Mouse (Mus musculus): ENCODE results near the gene Ppm1j. TPM values are rescaled to one million over a fixed set of nuclear protein-coding genes. Genes with fewer than 3 reads are reported as not detected.
"Not testable (repeated sequence)": the region's sequence is repeated elsewhere in the genome, so short reads cannot be mapped to it uniquely, and the experiment has no call there.

Gene Ppm1j
- 3.5 and 5.3 TPM in 2 replicates for polyA plus RNA-seq (2014; fragmentation: Nextera tagmentation; extraction: Ambion mirVana)

GRCm38 (mm10) chr3:104780561-104781420, at the start of gene Ppm1j:
Gene Ppm1j (plus strand): TSS chr3:104781056.
- Histone ChIP-seq H3K27ac (ENCODE audit: low read depth, low read length) (no peak within 1 kb of the TSS), H3K4me2 (replicated peaks; ENCODE audit: low read depth, low read length) (peak within 1 kb of the TSS; percentile 98), H3K27me3 (ENCODE audit: control insufficient read depth, insufficient read depth, low read length) (peaks cover 47% of the 10 kb centered on the region), H3K9me3 (ENCODE audit: control insufficient read depth, low read length) (no peaks in the 10 kb centered on the region), H3K9ac (ENCODE audit: low read depth, low read length) (peak within 1 kb of the TSS; percentile 64), H3K36me3 (ENCODE audit: control insufficient read depth, insufficient read depth, low read length) (no peaks in the 10 kb centered on the region), H3K4me3 (ENCODE audit: low read length) (peak within 1 kb of the TSS; percentile 54), H3K4me1 (ENCODE audit: control insufficient read depth, insufficient read depth, low read length) (peaks cover 10% of the 10 kb centered on the region; the same call in 1 of the 2 replicates)
- ATAC-seq (ENCODE audit: low FRiP score, low TSS enrichment) = peak; percentile 71
- WGBS = under 1% methylated on average over 56 of the region's 56 CpGs

GRCm38 (mm10) chr3:104732907-104733306, 47.9 kb upstream of the Ppm1j start:
- Histone ChIP-seq H3K9ac (ENCODE audit: low read depth, low read length) (no peak overlapping the region), H3K36me3 (ENCODE audit: control insufficient read depth, insufficient read depth, low read length) (no peaks in the 10 kb centered on the region), H3K4me3 (ENCODE audit: low read length) (no peak overlapping the region), H3K27me3 (ENCODE audit: control insufficient read depth, insufficient read depth, low read length) (no peaks in the 10 kb centered on the region), H3K4me1 (ENCODE audit: control insufficient read depth, insufficient read depth, low read length) (no peaks in the 10 kb centered on the region), H3K4me2 (replicated peaks; ENCODE audit: low read depth, low read length) (no peak overlapping the region), H3K27ac (ENCODE audit: low read depth, low read length) (no peak overlapping the region), H3K9me3 (ENCODE audit: control insufficient read depth, low read length) (no peaks in the 10 kb centered on the region)
- peak; percentile 52; the same call in 1 of the 2 replicates for ATAC-seq (ENCODE audit: low FRiP score, low TSS enrichment)
- 27% methylated on average over 3 of the region's 3 CpGs for WGBS

GRCm38 (mm10) chr3:104734654-104735053, 46.2 kb upstream of the Ppm1j start:
- H3K9ac ChIP-seq (ENCODE audit: low read depth, low read length) = no peak overlapping the region
- no peak overlapping the region for H3K4me3 ChIP-seq (ENCODE audit: low read length)
- WGBS = 50% methylated on average over 7 of the region's 7 CpGs
- H3K4me1 ChIP-seq (ENCODE audit: control insufficient read depth, insufficient read depth, low read length) = no peaks in the 10 kb centered on the region
- ATAC-seq (ENCODE audit: low FRiP score, low TSS enrichment) = no peak
- no peak overlapping the region for H3K4me2 ChIP-seq (replicated peaks; ENCODE audit: low read depth, low read length)
- H3K27me3 ChIP-seq (ENCODE audit: control insufficient read depth, insufficient read depth, low read length) = no peaks in the 10 kb centered on the region
- H3K9me3 ChIP-seq (ENCODE audit: control insufficient read depth, low read length) = no peaks in the 10 kb centered on the region
- H3K36me3 ChIP-seq (ENCODE audit: control insufficient read depth, insufficient read depth, low read length) = no peaks in the 10 kb centered on the region
- H3K27ac ChIP-seq (ENCODE audit: low read depth, low read length) = no peak overlapping the region

- Histone ChIP-seq H3K9ac (ENCODE audit: low read depth, low read length) (no peak overlapping the region), H3K4me1 (ENCODE audit: control insufficient read depth, insufficient read depth, low read length) (no peaks in the 10 kb centered on the region), H3K36me3 (ENCODE audit: control insufficient read depth, insufficient read depth, low read length) (no peaks in the 10 kb centered on the region), H3K27ac (ENCODE audit: low read depth, low read length) (no peak overlapping the region), H3K9me3 (ENCODE audit: control insufficient read depth, low read length) (no peaks in the 10 kb centered on the region), H3K4me3 (ENCODE audit: low read length) (no peak overlapping the region), H3K27me3 (ENCODE audit: control insufficient read depth, insufficient read depth, low read length) (no peaks in the 10 kb centered on the region), H3K4me2 (replicated peaks; ENCODE audit: low read depth, low read length) (no peak overlapping the region)
- WGBS = 92% methylated on average over 3 of the region's 3 CpGs
- no peak for ATAC-seq (ENCODE audit: low FRiP score, low TSS enrichment)
Observed at GRCm38 (mm10) chr3:104741954-104742353, 38.9 kb upstream of the Ppm1j start.

- Histone ChIP-seq H3K4me3 (ENCODE audit: low read length) (no peak overlapping the region), H3K4me1 (ENCODE audit: control insufficient read depth, insufficient read depth, low read length) (no peaks in the 10 kb centered on the region), H3K4me2 (replicated peaks; ENCODE audit: low read depth, low read length) (no peak overlapping the region), H3K36me3 (ENCODE audit: control insufficient read depth, insufficient read depth, low read length) (no peaks in the 10 kb centered on the region), H3K27ac (ENCODE audit: low read depth, low read length) (no peak overlapping the region), H3K9me3 (ENCODE audit: control insufficient read depth, low read length) (no peaks in the 10 kb centered on the region), H3K27me3 (ENCODE audit: control insufficient read depth, insufficient read depth, low read length) (no peaks in the 10 kb centered on the region), H3K9ac (ENCODE audit: low read depth, low read length) (no peak overlapping the region)
- WGBS = 52% methylated on average over 1 of the region's 1 CpGs
- no peak for ATAC-seq (ENCODE audit: low FRiP score, low TSS enrichment)
Observed at GRCm38 (mm10) chr3:104743161-104743560, 37.7 kb upstream of the Ppm1j start.

- Histone ChIP-seq H3K4me3 (ENCODE audit: low read length) (no peak overlapping the region), H3K4me1 (ENCODE audit: control insufficient read depth, insufficient read depth, low read length) (no peaks in the 10 kb centered on the region), H3K27ac (ENCODE audit: low read depth, low read length) (no peak overlapping the region), H3K36me3 (ENCODE audit: control insufficient read depth, insufficient read depth, low read length) (no peaks in the 10 kb centered on the region), H3K4me2 (replicated peaks; ENCODE audit: low read depth, low read length) (no peak overlapping the region), H3K9me3 (ENCODE audit: control insufficient read depth, low read length) (no peaks in the 10 kb centered on the region), H3K27me3 (ENCODE audit: control insufficient read depth, insufficient read depth, low read length) (no peaks in the 10 kb centered on the region), H3K9ac (ENCODE audit: low read depth, low read length) (no peak overlapping the region)
- no peak for ATAC-seq (ENCODE audit: low FRiP score, low TSS enrichment)
- 78% methylated on average over 1 of the region's 1 CpGs for WGBS
Observed at GRCm38 (mm10) chr3:104743864-104744263, 37.0 kb upstream of the Ppm1j start.

- H3K27ac ChIP-seq (ENCODE audit: low read depth, low read length); H3K9ac ChIP-seq (ENCODE audit: low read depth, low read length); H3K27me3 ChIP-seq (ENCODE audit: control insufficient read depth, insufficient read depth, low read length); H3K36me3 ChIP-seq (ENCODE audit: control insufficient read depth, insufficient read depth, low read length); ATAC-seq (ENCODE audit: low FRiP score, low TSS enrichment); H3K9me3 ChIP-seq (ENCODE audit: control insufficient read depth, low read length); H3K4me3 ChIP-seq (ENCODE audit: low read length); H3K4me1 ChIP-seq (ENCODE audit: control insufficient read depth, insufficient read depth, low read length): not testable (repeated sequence)
- peak overlapping the region; percentile 15; the same call in 1 of the 2 replicates for H3K4me2 ChIP-seq (replicated peaks; ENCODE audit: low read depth, low read length)
- 23% methylated on average over 21 of the region's 25 CpGs for WGBS
Observed at GRCm38 (mm10) chr3:104752845-104753244, 28.0 kb upstream of the Ppm1j start.

GRCm38 (mm10) chr3:104758406-104758805, 22.4 kb upstream of the Ppm1j start:
- 2% methylated on average over 27 of the region's 27 CpGs for WGBS
- peak overlapping the region; percentile 40 for H3K4me3 ChIP-seq (ENCODE audit: low read length)
- H3K36me3 ChIP-seq (ENCODE audit: control insufficient read depth, insufficient read depth, low read length) = no peaks in the 10 kb centered on the region
- H3K9me3 ChIP-seq (ENCODE audit: control insufficient read depth, low read length) = no peaks in the 10 kb centered on the region
- H3K27ac ChIP-seq (ENCODE audit: low read depth, low read length) = no peak overlapping the region
- peak overlapping the region; percentile 56; the same call in 1 of the 2 replicates for H3K9ac ChIP-seq (ENCODE audit: low read depth, low read length)
- H3K4me2 ChIP-seq (replicated peaks; ENCODE audit: low read depth, low read length) = peak overlapping the region; percentile 62
- 0 out of 2 replicates have a peak, but pooled peaks cover 2% of the 10 kb centered on the region for H3K27me3 ChIP-seq (ENCODE audit: control insufficient read depth, insufficient read depth, low read length)
- ATAC-seq (ENCODE audit: low FRiP score, low TSS enrichment) = peak; percentile 92
- no peaks in the 10 kb centered on the region for H3K4me1 ChIP-seq (ENCODE audit: control insufficient read depth, insufficient read depth, low read length)

- H3K9me3 ChIP-seq (ENCODE audit: control insufficient read depth, low read length) = no peaks in the 10 kb centered on the region
- 0 out of 2 replicates have a peak, but pooled peaks cover 2% of the 10 kb centered on the region for H3K27me3 ChIP-seq (ENCODE audit: control insufficient read depth, insufficient read depth, low read length)
- H3K4me3 ChIP-seq (ENCODE audit: low read length) = peak overlapping the region; percentile 40
- 13% methylated on average over 5 of the region's 5 CpGs for WGBS
- no peaks in the 10 kb centered on the region for H3K4me1 ChIP-seq (ENCODE audit: control insufficient read depth, insufficient read depth, low read length)
- ATAC-seq (ENCODE audit: low FRiP score, low TSS enrichment) = no peak
- H3K36me3 ChIP-seq (ENCODE audit: control insufficient read depth, insufficient read depth, low read length) = no peaks in the 10 kb centered on the region
- peak overlapping the region; percentile 56; the same call in 1 of the 2 replicates for H3K9ac ChIP-seq (ENCODE audit: low read depth, low read length)
- no peak overlapping the region for H3K27ac ChIP-seq (ENCODE audit: low read depth, low read length)
- peak overlapping the region; percentile 62 for H3K4me2 ChIP-seq (replicated peaks; ENCODE audit: low read depth, low read length)
Observed at GRCm38 (mm10) chr3:104758869-104759268, 22.0 kb upstream of the Ppm1j start.
